21 mouse cellular contexts compared by ENCODE assay signal in genomic region chr11:113965214-113965613, GRCm38 (mm10).
"Had no signal": no experiment of that assay in that cellular context is flagged by ENCODE, and none has a peak within 500 bp of the region (broad histone marks: within the 10 kb centered on the region; RNA-seq: fewer than 3 reads in every experiment).

No protein-coding gene starts in this region.

- DNase-seq: cerebellum, adult 8-10 months; cerebellum, adult 9-10 months; cerebellum, adult 9-11 months; cerebellum, postnatal 10 days; cerebellum, postnatal 14 days; cerebellum, postnatal 25 days; cerebellum, postnatal 36 days; embryo, embryonic 11 days; forebrain, postnatal 0 days; gastrocnemius, adult 2 months; gastrocnemius, postnatal 10 days; gastrocnemius, postnatal 14 days; gastrocnemius, postnatal 25 days; gastrocnemius, postnatal 36 days; heart, adult 11 months; heart, adult 18-20 months; heart, adult 2 months had no signal

- ATAC-seq: forebrain, embryonic 13.5 days; forebrain, embryonic 14.5 days; forebrain, embryonic 15.5 days; forebrain, embryonic 16.5 days; forebrain, postnatal 0 days had no signal
